Mouse (Mus musculus): ENCODE data around the gene Mfng.
A peak's percentile ranks its signal among the peaks of the same experiment; 100 is the strongest.

- TF ChIP-seq POLR2A (IDR thresholded peaks at IDR 0.05; ENCODE audit: low read depth, low read length) (no peak), CTCF (IDR thresholded peaks at IDR 0.05; ENCODE audit: borderline replicate concordance, insufficient read depth, low read length) (peak; percentile 60)
These were observed 53.2 kb downstream of the Mfng start for GRCm38 (mm10) chr15:78720094-78720493.
